Mouse (Mus musculus) heart, postnatal 0 days (tissue): ENCODE measurements at regions not wholly inside any gene's neighbourhood (a gene's known extent, or its start where the extent isn't known, plus 50 kb on each side); places are given as distances from the start of the nearest gene placed in this dataset.

Source experiments
- CTCF ChIP-seq: IDR thresholded peaks from 2 replicates; pipeline ENCODE4 v1.5.1; 2016; ENCODE audit warnings: antibody characterized with exemption, control low read depth, low read depth
- EP300 ChIP-seq: IDR thresholded peaks from 2 replicates; pipeline ENCODE4 v1.6.1; 2016; ENCODE audit warnings: antibody characterized with exemption, low read depth

DNA sequence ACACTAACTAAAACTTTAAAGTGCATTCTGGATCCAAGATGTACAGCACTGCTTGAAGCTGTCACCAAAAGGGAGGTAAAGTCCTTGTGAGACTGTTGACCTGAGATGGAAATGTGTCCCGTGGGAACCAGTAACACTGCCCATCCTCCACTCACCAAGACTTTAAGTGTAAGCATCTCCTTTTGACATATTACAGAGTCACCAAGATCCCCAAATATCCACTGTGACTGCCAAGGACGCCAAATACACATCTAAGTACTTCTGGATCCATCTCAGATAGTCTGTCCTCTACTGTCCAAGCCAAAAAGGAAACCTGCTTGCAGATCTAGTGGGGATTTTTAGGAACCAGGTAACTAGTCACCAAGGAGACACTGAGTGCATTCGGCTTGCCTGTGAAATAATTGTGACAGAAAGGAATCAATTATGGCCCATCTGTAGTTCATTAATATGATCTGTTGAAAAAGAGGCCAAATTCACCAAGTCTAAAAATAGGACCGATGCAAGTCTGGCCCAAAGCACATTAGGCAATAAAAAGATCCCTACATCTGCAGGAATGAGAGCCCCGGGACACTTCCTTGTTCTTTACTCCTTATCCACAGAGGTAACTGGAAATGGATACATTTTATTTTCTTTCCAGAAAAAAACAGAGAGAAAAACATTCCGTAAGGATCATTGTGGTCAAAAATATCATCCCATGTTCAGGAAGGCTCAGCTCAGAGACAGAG is 157.8 kb upstream of the Irf2bp2 start:
- TF ChIP-seq CTCF: no peak
- no peak for TF ChIP-seq EP300
